ENCODE assay signal across 7 mouse cellular contexts in genomic region chr2:32423481-32424331, GRCm38 (mm10). TPM values are rescaled to one million over a fixed set of nuclear protein-coding genes. Genes with fewer than 3 reads are reported as not detected.
A peak's percentile ranks its signal among the peaks of the same experiment; 100 is the strongest.
DNase-seq lines count a peak whose midpoint lies in the region; ATAC-seq and TF ChIP-seq lines count a peak whose summit lies in the region.

No protein-coding gene starts in this region.

- H3K4me2 ChIP-seq in lung, embryonic 14.5 days, result peak overlapping the region; percentile 76
- peak overlapping the region; percentile 64 for H3K4me2 ChIP-seq in neural tube, embryonic 15.5 days

- peak; percentile 16; the same call in 1 of the 2 replicates for TF ChIP-seq CTCF in lung, embryonic 14.5 days (IDR thresholded peaks at IDR 0.05; ENCODE audit: low read depth)

- H3K9me3 ChIP-seq in ES-E14 (ENCODE audit: control insufficient read depth, insufficient read depth, low read depth, low read length), result no peaks in the 10 kb centered on the region
- H3K9me3 ChIP-seq in embryonic facial prominence, embryonic 10.5 days, result no peaks in the 10 kb centered on the region
- H3K9me3 ChIP-seq in lung, embryonic 14.5 days (ENCODE audit: low read depth, low read length), result no peaks in the 10 kb centered on the region
- H3K9me3 ChIP-seq in neural tube, embryonic 15.5 days (replicated peaks), result no peaks in the 10 kb centered on the region

- H3K4me3 ChIP-seq in ES-E14 (ENCODE audit: insufficient read depth in 1 of 2, low read depth in 1 of 2, low read length in 2 of 2, poor library complexity in 1 of 2, severe bottlenecking in 1 of 2), result peak overlapping the region; percentile 39 to 41; a peak in 3 of 4 replicates
- peak overlapping the region; percentile 60 for H3K4me3 ChIP-seq in embryonic facial prominence, embryonic 10.5 days
- peak overlapping the region; percentile 34 for H3K4me3 ChIP-seq in lung, embryonic 14.5 days (ENCODE audit: low read depth, low read length)
- peak overlapping the region; percentile 39 for H3K4me3 ChIP-seq in neural tube, embryonic 15.5 days (replicated peaks)

- in situ Hi-C loops in ES-E14 (cut with MboI; ENCODE audit: low sequenced_read_pairs in 2 of 2, unreplicated experiment in 2 of 2), result no loop called here

- no peak overlapping the region; the same call in 1 of the 2 replicates for H3K27ac ChIP-seq in ES-E14 (ENCODE audit: insufficient read depth, low read depth, low read length, poor library complexity, severe bottlenecking)
- peak overlapping the region; percentile 76 for H3K27ac ChIP-seq in embryonic facial prominence, embryonic 10.5 days (replicated peaks)
- H3K27ac ChIP-seq in lung, embryonic 14.5 days (ENCODE audit: low read depth), result peak overlapping the region; percentile 95
- peak overlapping the region; percentile 80 for H3K27ac ChIP-seq in neural tube, embryonic 15.5 days (replicated peaks)

- no peaks in the 10 kb centered on the region for H3K27me3 ChIP-seq in embryonic facial prominence, embryonic 10.5 days (replicated peaks; ENCODE audit: low read depth, poor library complexity, severe bottlenecking)
- no peaks in the 10 kb centered on the region for H3K27me3 ChIP-seq in lung, embryonic 14.5 days (ENCODE audit: insufficient read depth, low read length)
- H3K27me3 ChIP-seq in neural tube, embryonic 15.5 days (replicated peaks), result no peaks in the 10 kb centered on the region

- DNase-seq in ES-E14 (ENCODE audit: low read depth, low spot score) (peak; percentile 55), adipocyte (ENCODE audit: low spot score) (peak; percentile 98)
- peak; percentile 79 for DNase-seq in embryonic facial prominence, embryonic 10.5 days (ENCODE audit: low spot score)
- DNase-seq in heart, adult 9 months (ENCODE audit: low spot score in 2 of 2), result peak; percentile 86 to 92
- peak; percentile 85 for DNase-seq in kidney, adult 18-20 months
- DNase-seq in lung, embryonic 14.5 days, result peak; percentile 97

- ATAC-seq in lung, embryonic 14.5 days (ENCODE audit: insufficient read depth), result peak; percentile 92
- peak; percentile 81 for ATAC-seq in neural tube, embryonic 15.5 days (ENCODE audit: low FRiP score)

- WGBS in embryonic facial prominence, embryonic 10.5 days, result 2% methylated on average over 14 of the region's 14 CpGs
- 2% methylated on average over 14 of the region's 14 CpGs for WGBS in lung, embryonic 14.5 days
- 2% methylated on average over 14 of the region's 14 CpGs for WGBS in neural tube, embryonic 15.5 days

- peaks cover 0 to 4% of the 10 kb centered on the region in 2 experiments; a peak in 1 of 4 replicates for H3K4me1 ChIP-seq in ES-E14 (ENCODE audit: control insufficient read depth in 2 of 2, insufficient read depth in 2 of 2, low read length in 2 of 2, poor library complexity in 1 of 2)
- peaks cover 68% of the 10 kb centered on the region for H3K4me1 ChIP-seq in embryonic facial prominence, embryonic 10.5 days
- H3K4me1 ChIP-seq in lung, embryonic 14.5 days (ENCODE audit: insufficient read depth), result peaks cover 24% of the 10 kb centered on the region
- peaks cover 52% of the 10 kb centered on the region for H3K4me1 ChIP-seq in neural tube, embryonic 15.5 days

- H3K9ac ChIP-seq in ES-E14 (ENCODE audit: insufficient read depth, low read depth, low read length, poor library complexity, severe bottlenecking), result peak overlapping the region; percentile 14; the same call in 1 of the 2 replicates
- peak overlapping the region; percentile 38 for H3K9ac ChIP-seq in lung, embryonic 14.5 days
- peak overlapping the region; percentile 36 for H3K9ac ChIP-seq in neural tube, embryonic 15.5 days (replicated peaks)

- peaks cover 2% of the 10 kb centered on the region; the same call in 1 of the 2 replicates for H3K36me3 ChIP-seq in ES-E14 (ENCODE audit: control insufficient read depth, insufficient read depth, low read length, poor library complexity, severe bottlenecking)
- H3K36me3 ChIP-seq in embryonic facial prominence, embryonic 10.5 days (replicated peaks), result peaks cover 41% of the 10 kb centered on the region
- H3K36me3 ChIP-seq in lung, embryonic 14.5 days (ENCODE audit: insufficient read depth), result peaks cover 25% of the 10 kb centered on the region
- H3K36me3 ChIP-seq in neural tube, embryonic 15.5 days, result peaks cover 26% of the 10 kb centered on the region

TF ChIP-seq in ES-E14, 5 proteins besides CTCF, POLR2A, EP300 and RAD21:
- TF ChIP-seq CHD2 (IDR thresholded peaks at IDR 0.05; ENCODE audit: low read depth, low read length) (peak; percentile 47; the same call in 1 of the 2 replicates), ZNF384 (IDR thresholded peaks at IDR 0.05; ENCODE audit: low read depth, low read length) (peak; percentile 93), MAFK (IDR thresholded peaks at IDR 0.05; ENCODE audit: insufficient read depth, low read depth, low read length) (no peak)

RNA-seq across cellular contexts. Expression of gene Naif1, which starts 26.6 kb away (rescaled TPM):
- 2.1 and 2.5 TPM in 2 replicates for total RNA-seq in ES-E14 (2012; rRNA removed)
- polyA plus RNA-seq in embryonic facial prominence, embryonic 10.5 days (2016; fragmentation: Nextera tagmentation; extraction: Ambion mirVana), result 6.4 and 6.8 TPM in 2 replicates
- 5.7 and 6.5 TPM in 2 replicates for polyA plus RNA-seq in lung, embryonic 14.5 days (2014; fragmentation: Nextera tagmentation; extraction: Ambion mirVana)
- 4.4 and 5.3 TPM in 2 replicates for polyA plus RNA-seq in neural tube, embryonic 15.5 days (2015; fragmentation: Nextera tagmentation; extraction: Ambion mirVana)

RNA-seq across cellular contexts. Expression of gene Slc25a25, which starts 27.5 kb away (rescaled TPM):
- 22.1 and 23.4 TPM in 2 replicates for total RNA-seq in ES-E14 (2012; rRNA removed)
- polyA plus RNA-seq in embryonic facial prominence, embryonic 10.5 days (2016; fragmentation: Nextera tagmentation; extraction: Ambion mirVana), result 29.8 and 31.8 TPM in 2 replicates
- 16.3 and 19.5 TPM in 2 replicates for polyA plus RNA-seq in lung, embryonic 14.5 days (2014; fragmentation: Nextera tagmentation; extraction: Ambion mirVana)
- polyA plus RNA-seq in neural tube, embryonic 15.5 days (2015; fragmentation: Nextera tagmentation; extraction: Ambion mirVana), result 51.4 and 58.8 TPM in 2 replicates

RNA-seq across cellular contexts. Expression of gene Ptges2, which starts 28.0 kb away (rescaled TPM):
- total RNA-seq in ES-E14 (2012; rRNA removed), result 24.9 and 30.7 TPM in 2 replicates
- polyA plus RNA-seq in embryonic facial prominence, embryonic 10.5 days (2016; fragmentation: Nextera tagmentation; extraction: Ambion mirVana), result 32.2 and 32.5 TPM in 2 replicates
- 28.0 and 28.2 TPM in 2 replicates for polyA plus RNA-seq in lung, embryonic 14.5 days (2014; fragmentation: Nextera tagmentation; extraction: Ambion mirVana)
- 47.3 and 52.1 TPM in 2 replicates for polyA plus RNA-seq in neural tube, embryonic 15.5 days (2015; fragmentation: Nextera tagmentation; extraction: Ambion mirVana)

RNA-seq across cellular contexts. Expression of gene Lcn2, which starts 35.7 kb away (rescaled TPM):
- total RNA-seq in ES-E14 (2012; rRNA removed), result not detected in 2 replicates
- not detected in 2 replicates for polyA plus RNA-seq in embryonic facial prominence, embryonic 10.5 days (2016; fragmentation: Nextera tagmentation; extraction: Ambion mirVana)
- polyA plus RNA-seq in lung, embryonic 14.5 days (2014; fragmentation: Nextera tagmentation; extraction: Ambion mirVana), result 1.6 TPM in 1 of 2 replicates, not detected in the other
- polyA plus RNA-seq in neural tube, embryonic 15.5 days (2015; fragmentation: Nextera tagmentation; extraction: Ambion mirVana), result 0.95 and 1.1 TPM in 2 replicates

RNA-seq across cellular contexts. Expression of gene 1110008P14Rik, which starts 42.0 kb away (rescaled TPM):
- 20.0 and 31.3 TPM in 2 replicates for total RNA-seq in ES-E14 (2012; rRNA removed)
- polyA plus RNA-seq in embryonic facial prominence, embryonic 10.5 days (2016; fragmentation: Nextera tagmentation; extraction: Ambion mirVana), result 35.0 and 39.3 TPM in 2 replicates
- 32.4 and 33.3 TPM in 2 replicates for polyA plus RNA-seq in lung, embryonic 14.5 days (2014; fragmentation: Nextera tagmentation; extraction: Ambion mirVana)
- 163 and 195 TPM in 2 replicates for polyA plus RNA-seq in neural tube, embryonic 15.5 days (2015; fragmentation: Nextera tagmentation; extraction: Ambion mirVana)
